Mouse (Mus musculus): Measurements from ENCODE around the gene Capn11. TPM values are rescaled to one million over a fixed set of nuclear protein-coding genes. Genes with fewer than 3 reads are reported as not detected.

The Capn11 gene
- polyA plus RNA-seq, 1 experiment from 2014 or later = 0.21 TPM

DNA sequence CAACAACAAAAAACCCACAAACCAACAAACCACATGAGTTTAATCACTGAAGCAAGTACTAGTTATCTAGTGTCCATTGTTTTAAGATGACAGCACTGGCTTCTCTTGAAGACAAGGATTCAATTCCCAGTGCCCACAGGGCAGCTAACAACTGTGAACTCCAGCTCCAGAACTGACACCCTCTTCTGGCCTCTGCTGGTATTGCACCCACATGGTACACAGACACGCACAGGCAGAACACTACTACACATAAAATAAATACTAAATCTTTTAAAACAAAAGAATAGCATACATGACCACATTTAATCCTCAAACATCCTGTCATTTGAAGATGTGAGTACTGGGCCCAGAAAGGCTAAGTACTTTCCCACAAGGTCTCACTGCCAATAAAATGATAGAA, 22.5 kb upstream of the Capn11 start:
- Histone ChIP-seq H3K4me3 (replicated peaks) (no peak overlapping the region), H3K36me3 (replicated peaks) (peaks cover 11% of the 10 kb centered on the region), H3K27me3 (peaks cover 13% of the 10 kb centered on the region), H3K9me3 (replicated peaks) (no peaks in the 10 kb centered on the region), H3K4me1 (replicated peaks) (peaks cover 32% of the 10 kb centered on the region), H3K27ac (replicated peaks) (no peak overlapping the region), H3K9ac (no peak overlapping the region), H3K4me2 (no peak overlapping the region)
- WGBS (ENCODE audit: insufficient replicate concordance) = 94% methylated on average over 1 of the region's 1 CpGs
- ATAC-seq (ENCODE audit: insufficient read depth) = no peak

GRCm38 (mm10) chr17:45680391-45680980, 21.4 kb upstream of the Capn11 start:
- ATAC-seq (ENCODE audit: insufficient read depth) = no peak
- Histone ChIP-seq H3K9me3 (replicated peaks) (no peaks in the 10 kb centered on the region), H3K27ac (replicated peaks) (no peak overlapping the region), H3K9ac (peak overlapping the region; percentile 33; the same call in 1 of the 2 replicates), H3K4me1 (replicated peaks) (peaks cover 27% of the 10 kb centered on the region), H3K27me3 (peaks cover 12% of the 10 kb centered on the region), H3K36me3 (replicated peaks) (peaks cover 19% of the 10 kb centered on the region), H3K4me2 (0 out of 2 replicates have a peak overlapping the region, but pooled peaks have one; percentile 6), H3K4me3 (replicated peaks) (no peak overlapping the region)
- 55% methylated on average over 8 of the region's 8 CpGs for WGBS (ENCODE audit: insufficient replicate concordance)

- no peak overlapping the region for H3K4me3 ChIP-seq (replicated peaks)
- no peaks in the 10 kb centered on the region for H3K9me3 ChIP-seq (replicated peaks)
- ATAC-seq (ENCODE audit: insufficient read depth) = 0 out of 2 replicates have a peak, but pooled peaks have one; percentile 11
- H3K27ac ChIP-seq (replicated peaks) = no peak overlapping the region
- H3K27me3 ChIP-seq = no peaks in the 10 kb centered on the region
- 27% methylated on average over 7 of the region's 7 CpGs for WGBS (ENCODE audit: insufficient replicate concordance)
- no peak overlapping the region for H3K4me2 ChIP-seq
- peaks cover 16% of the 10 kb centered on the region for H3K4me1 ChIP-seq (replicated peaks)
- no peak overlapping the region for H3K9ac ChIP-seq
- peaks cover 35% of the 10 kb centered on the region for H3K36me3 ChIP-seq (replicated peaks)
Observed at GRCm38 (mm10) chr17:45678106-45678505, 19.0 kb upstream of the Capn11 start.

DNA sequence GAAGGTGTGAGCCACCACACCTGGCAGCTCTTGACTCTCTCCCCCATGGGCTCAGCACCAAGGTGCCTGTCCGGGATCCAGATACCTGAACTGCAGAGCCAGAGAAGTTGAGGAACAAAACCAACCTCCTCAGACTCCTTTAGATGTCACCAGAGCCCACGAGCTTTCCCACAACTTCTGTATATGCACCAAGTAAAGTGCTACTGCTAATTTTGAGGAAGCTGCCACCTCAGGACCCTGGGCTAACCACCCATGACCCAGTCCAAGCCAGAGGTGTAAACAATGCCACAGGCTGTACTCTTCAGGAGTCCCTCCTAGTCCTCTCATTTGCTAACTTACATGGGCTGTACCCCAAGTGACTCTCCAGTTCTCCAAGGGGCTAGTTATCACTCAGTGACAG, 13.5 kb upstream of the Capn11 start:
- H3K27ac ChIP-seq (replicated peaks) = no peak overlapping the region
- H3K4me3 ChIP-seq (replicated peaks) = no peak overlapping the region
- no peaks in the 10 kb centered on the region for H3K4me1 ChIP-seq (replicated peaks)
- H3K36me3 ChIP-seq (replicated peaks) = peaks cover 44% of the 10 kb centered on the region
- H3K27me3 ChIP-seq = no peaks in the 10 kb centered on the region
- no peak overlapping the region for H3K4me2 ChIP-seq
- no peaks in the 10 kb centered on the region for H3K9me3 ChIP-seq (replicated peaks)
- H3K9ac ChIP-seq = no peak overlapping the region
- WGBS (ENCODE audit: insufficient replicate concordance) = 39% methylated on average over 2 of the region's 2 CpGs
- ATAC-seq (ENCODE audit: insufficient read depth) = no peak

- 76% methylated on average over 1 of the region's 1 CpGs for WGBS (ENCODE audit: insufficient replicate concordance)
- Histone ChIP-seq H3K4me2 (no peak overlapping the region), H3K4me3 (replicated peaks) (no peak overlapping the region), H3K9me3 (replicated peaks) (no peaks in the 10 kb centered on the region), H3K36me3 (replicated peaks) (peaks cover 40% of the 10 kb centered on the region), H3K9ac (no peak overlapping the region), H3K4me1 (replicated peaks) (no peaks in the 10 kb centered on the region), H3K27me3 (no peaks in the 10 kb centered on the region), H3K27ac (replicated peaks) (no peak overlapping the region)
- ATAC-seq (ENCODE audit: insufficient read depth) = no peak
Observed at GRCm38 (mm10) chr17:45671821-45672220, 12.7 kb upstream of the Capn11 start.

DNA sequence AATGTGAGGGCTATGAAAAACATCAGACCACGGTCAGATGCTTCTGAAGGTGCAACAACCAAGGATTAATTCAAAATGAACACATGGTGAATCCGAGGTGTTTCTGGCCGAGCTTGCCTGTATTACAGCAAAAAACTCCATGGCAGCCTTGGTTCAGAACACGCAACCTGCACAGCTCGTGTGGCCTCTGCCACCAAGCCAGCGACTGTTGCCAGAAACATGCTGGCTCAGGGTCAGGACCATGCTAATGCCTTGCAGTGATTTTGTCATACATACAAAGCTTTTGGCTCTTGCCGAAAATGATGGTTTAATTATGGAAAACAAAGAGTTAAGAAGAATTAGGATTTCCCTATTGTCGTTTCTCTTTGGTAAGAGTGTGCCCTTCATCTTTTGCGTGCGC, 8.9 kb upstream of the Capn11 start:
- H3K4me3 ChIP-seq (replicated peaks) = no peak overlapping the region
- no peak for ATAC-seq (ENCODE audit: insufficient read depth)
- H3K27ac ChIP-seq (replicated peaks) = no peak overlapping the region
- no peak overlapping the region for H3K9ac ChIP-seq
- H3K36me3 ChIP-seq (replicated peaks) = peaks cover 32% of the 10 kb centered on the region
- no peaks in the 10 kb centered on the region for H3K9me3 ChIP-seq (replicated peaks)
- H3K4me1 ChIP-seq (replicated peaks) = peaks cover 10% of the 10 kb centered on the region
- 82% methylated on average over 10 of the region's 10 CpGs for WGBS (ENCODE audit: insufficient replicate concordance)
- H3K4me2 ChIP-seq = no peak overlapping the region
- H3K27me3 ChIP-seq = no peaks in the 10 kb centered on the region

- no peak for ATAC-seq (ENCODE audit: insufficient read depth)
- no peak overlapping the region for H3K27ac ChIP-seq (replicated peaks)
- no peak overlapping the region for H3K4me2 ChIP-seq
- H3K4me3 ChIP-seq (replicated peaks) = no peak overlapping the region
- H3K27me3 ChIP-seq = no peaks in the 10 kb centered on the region
- no peak overlapping the region for H3K9ac ChIP-seq
- H3K9me3 ChIP-seq (replicated peaks) = no peaks in the 10 kb centered on the region
- WGBS (ENCODE audit: insufficient replicate concordance) = 74% methylated on average over 10 of the region's 10 CpGs
- H3K36me3 ChIP-seq (replicated peaks) = peaks cover 30% of the 10 kb centered on the region
- peaks cover 10% of the 10 kb centered on the region for H3K4me1 ChIP-seq (replicated peaks)
Observed at GRCm38 (mm10) chr17:45667481-45667880, 8.4 kb upstream of the Capn11 start.

DNA sequence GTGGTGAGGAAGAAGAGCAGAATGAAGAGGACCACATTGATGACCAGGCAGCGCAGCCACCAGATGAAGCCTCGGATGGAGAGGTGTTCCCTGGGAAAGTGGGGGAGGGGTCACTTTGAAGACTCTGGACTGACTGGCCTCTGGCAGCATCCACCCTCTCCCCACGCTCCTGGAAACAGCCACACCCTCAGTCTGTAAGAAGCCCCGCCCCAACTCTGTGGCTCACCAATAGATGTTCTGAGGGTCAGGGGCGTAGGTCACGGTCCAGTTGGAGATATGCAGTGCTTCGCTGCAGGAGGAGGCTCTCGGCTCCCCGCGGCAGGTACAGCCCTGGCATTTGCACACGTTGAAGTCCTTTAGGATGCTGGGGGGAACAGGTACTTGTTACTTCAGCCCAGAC, 7.0 kb upstream of the Capn11 start:
- Histone ChIP-seq H3K27ac (replicated peaks) (no peak overlapping the region), H3K9ac (no peak overlapping the region), H3K27me3 (no peaks in the 10 kb centered on the region), H3K4me2 (no peak overlapping the region), H3K4me1 (replicated peaks) (peaks cover 10% of the 10 kb centered on the region), H3K4me3 (replicated peaks) (no peak overlapping the region), H3K36me3 (replicated peaks) (peaks cover 30% of the 10 kb centered on the region), H3K9me3 (replicated peaks) (no peaks in the 10 kb centered on the region)
- WGBS (ENCODE audit: insufficient replicate concordance) = 68% methylated on average over 11 of the region's 11 CpGs
- no peak for ATAC-seq (ENCODE audit: insufficient read depth)

DNA sequence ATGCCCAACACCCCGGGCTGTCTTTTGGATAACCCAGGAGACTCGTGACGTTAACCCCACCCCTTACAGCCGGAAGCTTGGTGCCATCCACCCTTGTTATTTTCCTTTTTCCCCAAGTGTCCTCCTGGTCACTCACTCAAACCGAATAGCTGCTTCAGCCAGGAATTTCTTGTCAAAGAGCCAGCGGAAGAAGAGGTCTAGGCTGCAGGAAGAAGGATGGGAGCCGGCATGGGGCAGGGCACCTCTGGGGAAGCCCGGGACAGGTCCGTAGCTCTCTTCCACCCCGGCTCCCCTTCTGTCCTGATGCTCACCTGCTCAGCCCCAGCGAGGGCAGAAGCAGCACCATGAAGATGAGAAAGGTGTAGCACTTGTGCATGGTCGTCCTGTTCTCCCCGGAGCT, 5.5 kb upstream of the Capn11 start:
- Histone ChIP-seq H3K36me3 (replicated peaks) (peaks cover 20% of the 10 kb centered on the region), H3K27ac (replicated peaks) (no peak overlapping the region), H3K4me1 (replicated peaks) (peaks cover 10% of the 10 kb centered on the region), H3K9me3 (replicated peaks) (no peaks in the 10 kb centered on the region), H3K4me2 (no peak overlapping the region), H3K27me3 (no peaks in the 10 kb centered on the region), H3K9ac (no peak overlapping the region), H3K4me3 (replicated peaks) (no peak overlapping the region)
- WGBS (ENCODE audit: insufficient replicate concordance) = 77% methylated on average over 13 of the region's 13 CpGs
- ATAC-seq (ENCODE audit: insufficient read depth) = no peak

DNA sequence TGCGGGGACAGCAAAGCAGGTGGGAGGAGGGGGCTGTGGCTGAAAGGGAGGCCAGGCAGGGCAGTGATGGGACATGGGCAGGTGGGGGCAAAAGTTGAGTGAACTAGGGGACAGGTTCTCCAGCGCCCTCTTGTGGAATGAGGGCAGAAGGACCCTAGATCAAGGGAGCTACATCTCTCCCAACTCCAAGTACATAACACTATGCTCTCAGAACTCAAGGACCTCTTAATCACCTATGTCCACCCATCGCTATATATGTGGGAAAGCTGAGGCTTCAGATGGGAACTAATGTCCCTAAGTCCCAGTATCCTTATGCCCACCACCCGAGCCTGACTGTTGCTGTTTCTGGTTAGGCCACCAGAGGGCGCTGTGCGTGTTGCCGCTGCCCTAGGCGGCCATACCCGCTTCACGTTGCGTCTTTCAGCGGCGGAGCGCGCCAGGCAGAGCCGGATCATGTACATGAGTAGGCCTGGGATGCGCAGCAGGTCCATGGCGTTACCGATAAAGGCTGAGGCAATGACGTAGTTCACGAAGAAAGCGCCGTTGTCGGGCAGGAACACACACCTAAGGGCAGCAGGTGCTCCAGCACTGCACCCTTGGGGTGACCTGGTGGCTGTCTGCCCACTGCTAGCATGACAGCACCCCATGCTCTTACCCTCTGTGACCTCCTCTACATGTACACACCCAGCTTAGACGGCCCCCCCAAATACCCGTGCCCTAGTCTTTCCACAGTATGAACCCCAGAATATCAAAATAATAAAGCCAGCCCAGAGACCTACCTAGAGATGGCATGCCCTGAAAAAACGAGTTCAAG, 4.2 kb upstream of the Capn11 start:
- Histone ChIP-seq H3K9ac (no peak overlapping the region), H3K27me3 (no peaks in the 10 kb centered on the region), H3K9me3 (replicated peaks) (no peaks in the 10 kb centered on the region), H3K4me2 (peak overlapping the region; percentile 54), H3K4me1 (replicated peaks) (peaks cover 10% of the 10 kb centered on the region), H3K27ac (replicated peaks) (no peak overlapping the region), H3K4me3 (replicated peaks) (no peak overlapping the region; the same call in 1 of the 2 replicates), H3K36me3 (replicated peaks) (peaks cover 20% of the 10 kb centered on the region)
- 19% methylated on average over 27 of the region's 27 CpGs for WGBS (ENCODE audit: insufficient replicate concordance)
- peak; percentile 35; the same call in 1 of the 2 replicates for ATAC-seq (ENCODE audit: insufficient read depth)

GRCm38 (mm10) chr17:45655820-45656219, 3.3 kb downstream of the Capn11 start:
- Histone ChIP-seq H3K4me1 (replicated peaks) (peaks cover 15% of the 10 kb centered on the region), H3K4me3 (replicated peaks) (no peak overlapping the region), H3K27ac (replicated peaks) (no peak overlapping the region), H3K4me2 (no peak overlapping the region), H3K36me3 (replicated peaks) (no peaks in the 10 kb centered on the region), H3K27me3 (0 out of 2 replicates have a peak, but pooled peaks cover 3% of the 10 kb centered on the region), H3K9ac (no peak overlapping the region), H3K9me3 (replicated peaks) (no peaks in the 10 kb centered on the region)
- ATAC-seq (ENCODE audit: insufficient read depth) = no peak
- 16% methylated on average over 6 of the region's 6 CpGs for WGBS (ENCODE audit: insufficient replicate concordance)
